Mouse (Mus musculus) midbrain, embryonic 10.5 days (tissue): ENCODE data around the gene Lgals12. TPM values are rescaled to one million over a fixed set of nuclear protein-coding genes. Genes with fewer than 3 reads are reported as not detected.

ENCODE experiments used
- DNase-seq: peaks from one replicate; pipeline ENCODE4 v3.0.0-alpha.2; 2017; ENCODE audit warnings: low spot score
- H3K27ac ChIP-seq: fragments of 300-500 bp; sonication (generic); replicated peaks from 2 replicates; pipeline ENCODE4 v1.5.1; 2016; ENCODE audit warnings: mild to moderate bottlenecking
- H3K27me3 ChIP-seq: fragments of 300-500 bp; sonication (generic); 2 replicates; pipeline ENCODE4 v1.6.1; 2016; ENCODE audit warnings: low read depth, mild to moderate bottlenecking; ENCODE audit not compliant: poor library complexity, severe bottlenecking
- H3K36me3 ChIP-seq: fragments of 300-500 bp; sonication (generic); 2 replicates; pipeline ENCODE4 v1.6.1; 2016; ENCODE audit warnings: mild to moderate bottlenecking, moderate library complexity
- H3K4me1 ChIP-seq: fragments of 300-500 bp; sonication (generic); 2 replicates; pipeline ENCODE4 v1.6.1; 2016
- H3K4me3 ChIP-seq: fragments of 300-500 bp; sonication (generic); 2 replicates; pipeline ENCODE4 v1.5.1; 2016; ENCODE audit warnings: mild to moderate bottlenecking, moderate library complexity
- H3K9me3 ChIP-seq: fragments of 300-500 bp; sonication (generic); replicated peaks from 2 replicates; pipeline ENCODE4 v1.6.1; 2016; ENCODE audit warnings: mild to moderate bottlenecking
- WGBS: fragments of 180-500 bp; shearing (Covaris S2); methylation state at CpG from one replicate; pipeline ENCODE4 v1.1.7; 2016; 5-methylcytosine and 5-hydroxymethylcytosine counted together
- polyA plus RNA-seq: library from polyadenylated mRNA; unstranded; fragments of >200 nt; fragmentation: Nextera tagmentation; extraction: Ambion mirVana; gene quantifications from 2 replicates; pipeline ENCODE4 v1.2.1, GENCODE M21; 2016

The Lgals12 gene
- polyA plus RNA-seq, 1 experiment from 2014 or later = not detected

- Histone ChIP-seq H3K36me3 (no peaks in the 10 kb centered on the region), H3K27me3 (no peaks in the 10 kb centered on the region), H3K4me3 (no peak overlapping the region), H3K9me3 (no peaks in the 10 kb centered on the region), H3K4me1 (peaks cover 12% of the 10 kb centered on the region; the same call in 1 of the 2 replicates), H3K27ac (no peak overlapping the region)
- no peak for DNase-seq
- 91% methylated on average over 5 of the region's 5 CpGs for WGBS
Observed at GRCm38 (mm10) chr19:7569650-7570049, 37.3 kb downstream of the Lgals12 start.

- no peak for DNase-seq
- Histone ChIP-seq H3K4me3 (no peak overlapping the region), H3K27ac (no peak overlapping the region)
Observed at GRCm38 (mm10) chr19:7568364-7568763, 38.6 kb downstream of the Lgals12 start.

GRCm38 (mm10) chr19:7566826-7567225 lies 40.2 kb downstream of the Lgals12 start:
- 76% methylated on average over 3 of the region's 3 CpGs for WGBS
- DNase-seq = no peak

More at GRCm38 (mm10) chr19:7568364-7568763, 38.6 kb downstream of the Lgals12 start:
- no peaks in the 10 kb centered on the region for H3K36me3 ChIP-seq
- peaks cover 12% of the 10 kb centered on the region; the same call in 1 of the 2 replicates for H3K4me1 ChIP-seq
- no peaks in the 10 kb centered on the region for H3K9me3 ChIP-seq
- no peaks in the 10 kb centered on the region for H3K27me3 ChIP-seq
- 51% methylated on average over 3 of the region's 3 CpGs for WGBS

GRCm38 (mm10) chr19:7564457-7564856 lies 42.5 kb downstream of the Lgals12 start:
- H3K36me3 ChIP-seq = no peaks in the 10 kb centered on the region

More at GRCm38 (mm10) chr19:7566826-7567225, 40.2 kb downstream of the Lgals12 start:
- H3K4me3 ChIP-seq = no peak overlapping the region
- no peaks in the 10 kb centered on the region for H3K36me3 ChIP-seq
- H3K4me1 ChIP-seq = peaks cover 12% of the 10 kb centered on the region; the same call in 1 of the 2 replicates
- H3K9me3 ChIP-seq = no peaks in the 10 kb centered on the region
- no peak overlapping the region for H3K27ac ChIP-seq
- no peaks in the 10 kb centered on the region for H3K27me3 ChIP-seq

GRCm38 (mm10) chr19:7563676-7564075 lies 43.3 kb downstream of the Lgals12 start:
- H3K27me3 ChIP-seq = peaks cover 7% of the 10 kb centered on the region; the same call in 1 of the 2 replicates
- no peak overlapping the region for H3K4me3 ChIP-seq
- H3K27ac ChIP-seq = no peak overlapping the region
- no peak for DNase-seq
- H3K36me3 ChIP-seq = no peaks in the 10 kb centered on the region
- 88% methylated on average over 2 of the region's 2 CpGs for WGBS
- H3K4me1 ChIP-seq = peaks cover 12% of the 10 kb centered on the region; the same call in 1 of the 2 replicates
- no peaks in the 10 kb centered on the region for H3K9me3 ChIP-seq

More at GRCm38 (mm10) chr19:7564457-7564856, 42.5 kb downstream of the Lgals12 start:
- Histone ChIP-seq H3K4me3 (no peak overlapping the region), H3K27ac (no peak overlapping the region), H3K27me3 (no peaks in the 10 kb centered on the region), H3K9me3 (no peaks in the 10 kb centered on the region), H3K4me1 (peaks cover 12% of the 10 kb centered on the region; the same call in 1 of the 2 replicates)
- 83% methylated on average over 1 of the region's 1 CpGs for WGBS
- no peak for DNase-seq

GRCm38 (mm10) chr19:7562601-7563129 lies 44.3 kb downstream of the Lgals12 start:
- H3K36me3 ChIP-seq = no peaks in the 10 kb centered on the region
- peaks cover 11% of the 10 kb centered on the region for H3K4me1 ChIP-seq
- 87% methylated on average over 10 of the region's 10 CpGs for WGBS
- peaks cover 17% of the 10 kb centered on the region for H3K27me3 ChIP-seq
- no peaks in the 10 kb centered on the region for H3K9me3 ChIP-seq
- DNase-seq = no peak
- H3K4me3 ChIP-seq = no peak overlapping the region
- no peak overlapping the region for H3K27ac ChIP-seq

- no peak for DNase-seq
- WGBS = 64% methylated on average over 3 of the region's 3 CpGs
Observed at GRCm38 (mm10) chr19:7561456-7561855, 45.5 kb downstream of the Lgals12 start.

GRCm38 (mm10) chr19:7559986-7560385 lies 47.0 kb downstream of the Lgals12 start:
- no peak for DNase-seq
- 77% methylated on average over 4 of the region's 4 CpGs for WGBS
- H3K9me3 ChIP-seq = no peaks in the 10 kb centered on the region

More at GRCm38 (mm10) chr19:7561456-7561855, 45.5 kb downstream of the Lgals12 start:
- peaks cover 29% of the 10 kb centered on the region for H3K27me3 ChIP-seq
- peaks cover 14% of the 10 kb centered on the region for H3K4me1 ChIP-seq
- H3K4me3 ChIP-seq = no peak overlapping the region
- H3K9me3 ChIP-seq = no peaks in the 10 kb centered on the region
- no peak overlapping the region for H3K27ac ChIP-seq
- H3K36me3 ChIP-seq = no peaks in the 10 kb centered on the region

GRCm38 (mm10) chr19:7558675-7559074 lies 48.3 kb downstream of the Lgals12 start:
- Histone ChIP-seq H3K4me3 (no peak overlapping the region), H3K9me3 (no peaks in the 10 kb centered on the region), H3K27ac (no peak overlapping the region), H3K4me1 (peaks cover 14% of the 10 kb centered on the region), H3K36me3 (no peaks in the 10 kb centered on the region), H3K27me3 (peaks cover 33% of the 10 kb centered on the region)
- 89% methylated on average over 4 of the region's 4 CpGs for WGBS
- no peak for DNase-seq

More at GRCm38 (mm10) chr19:7559986-7560385, 47.0 kb downstream of the Lgals12 start:
- Histone ChIP-seq H3K4me3 (no peak overlapping the region), H3K27ac (no peak overlapping the region), H3K4me1 (peaks cover 14% of the 10 kb centered on the region), H3K36me3 (no peaks in the 10 kb centered on the region), H3K27me3 (peaks cover 33% of the 10 kb centered on the region)

- H3K36me3 ChIP-seq = no peaks in the 10 kb centered on the region
- peak overlapping the region; percentile 71; the same call in 1 of the 2 replicates for H3K27ac ChIP-seq
- H3K27me3 ChIP-seq = peaks cover 33% of the 10 kb centered on the region
- H3K9me3 ChIP-seq = no peaks in the 10 kb centered on the region
- H3K4me3 ChIP-seq = peak overlapping the region; percentile 64
- no peak for DNase-seq
- H3K4me1 ChIP-seq = peaks cover 14% of the 10 kb centered on the region
- 6% methylated on average over 4 of the region's 4 CpGs for WGBS
Observed at GRCm38 (mm10) chr19:7557844-7558243, 49.1 kb downstream of the Lgals12 start.

GRCm38 (mm10) chr19:7557328-7557822 lies 49.6 kb downstream of the Lgals12 start, which contains the start of gene Pla2g16:
Gene Pla2g16, plus strand, starts transcription at chr19:7557459.
- peaks cover 14% of the 10 kb centered on the region for H3K4me1 ChIP-seq
- DNase-seq = peak; percentile 63
- peaks cover 33% of the 10 kb centered on the region for H3K27me3 ChIP-seq
- WGBS = 1% methylated on average over 27 of the region's 27 CpGs
- H3K4me3 ChIP-seq = peak within 1 kb of the TSS; percentile 64
- no peaks in the 10 kb centered on the region for H3K36me3 ChIP-seq
- H3K9me3 ChIP-seq = no peaks in the 10 kb centered on the region
- peak within 1 kb of the TSS; percentile 71 for H3K27ac ChIP-seq

- 90% methylated on average over 1 of the region's 1 CpGs for WGBS
- no peaks in the 10 kb centered on the region for H3K36me3 ChIP-seq
- no peaks in the 10 kb centered on the region for H3K9me3 ChIP-seq
- H3K27me3 ChIP-seq = peaks cover 33% of the 10 kb centered on the region
- no peak for DNase-seq
- H3K4me1 ChIP-seq = peaks cover 14% of the 10 kb centered on the region
- no peak overlapping the region for H3K27ac ChIP-seq
- H3K4me3 ChIP-seq = no peak overlapping the region
Observed at GRCm38 (mm10) chr19:7556641-7557040, 50.4 kb downstream of the Lgals12 start.

- H3K4me3 ChIP-seq = no peak overlapping the region
- peaks cover 33% of the 10 kb centered on the region for H3K27me3 ChIP-seq
- H3K27ac ChIP-seq = no peak overlapping the region
- H3K9me3 ChIP-seq = no peaks in the 10 kb centered on the region
- 72% methylated on average over 4 of the region's 4 CpGs for WGBS
- H3K4me1 ChIP-seq = peaks cover 14% of the 10 kb centered on the region
- DNase-seq = no peak
- H3K36me3 ChIP-seq = no peaks in the 10 kb centered on the region
Observed at GRCm38 (mm10) chr19:7554881-7555280, 52.1 kb downstream of the Lgals12 start.
